In the genomic region with DNA sequence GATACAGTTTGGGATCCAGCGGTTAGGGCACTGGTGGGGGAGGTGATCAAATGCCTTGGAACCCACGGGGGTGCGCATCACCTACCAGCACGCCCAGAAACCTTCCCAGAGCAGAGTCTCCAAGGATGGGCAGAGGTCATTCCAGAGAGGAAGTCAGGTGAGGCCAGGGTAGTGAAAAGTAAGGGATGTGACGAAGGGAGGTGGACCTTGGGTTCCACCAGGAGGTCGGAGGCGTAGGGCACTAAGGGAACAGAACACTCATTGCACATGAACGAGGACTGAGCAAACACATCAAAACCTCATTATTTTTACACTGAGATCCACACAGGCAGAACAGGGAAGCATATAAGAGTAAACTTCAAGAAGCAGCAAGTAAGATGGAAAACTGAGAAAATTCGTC, we compare ENCODE assay signal across 39 mouse cellular contexts. TPM values are rescaled to one million over a fixed set of nuclear protein-coding genes. Genes with fewer than 3 reads are reported as not detected.
"Had no signal": no experiment of that assay in that cellular context is flagged by ENCODE, and none has a peak within 500 bp of the region (broad histone marks: within the 10 kb centered on the region; RNA-seq: fewer than 3 reads in every experiment).

No protein-coding gene starts in this region.

- H3K27me3 ChIP-seq: embryonic facial prominence, embryonic 12.5 days; embryonic facial prominence, embryonic 13.5 days; embryonic facial prominence, embryonic 15.5 days; forebrain, embryonic 12.5 days; forebrain, embryonic 13.5 days; forebrain, embryonic 15.5 days had no signal

- H3K36me3 ChIP-seq: embryonic facial prominence, embryonic 10.5 days; embryonic facial prominence, embryonic 12.5 days; embryonic facial prominence, embryonic 13.5 days; embryonic facial prominence, embryonic 15.5 days; forebrain, embryonic 10.5 days; forebrain, embryonic 12.5 days; forebrain, embryonic 15.5 days had no signal

- H3K4me2 ChIP-seq: embryonic facial prominence, embryonic 12.5 days; embryonic facial prominence, embryonic 13.5 days; embryonic facial prominence, embryonic 15.5 days; forebrain, embryonic 12.5 days; forebrain, embryonic 13.5 days; forebrain, embryonic 15.5 days had no signal

- H3K9me3 ChIP-seq: embryonic facial prominence, embryonic 10.5 days; embryonic facial prominence, embryonic 12.5 days; embryonic facial prominence, embryonic 13.5 days; embryonic facial prominence, embryonic 15.5 days; forebrain, embryonic 10.5 days; forebrain, embryonic 12.5 days; forebrain, embryonic 13.5 days; forebrain, embryonic 15.5 days had no signal

- H3K27ac ChIP-seq: embryonic facial prominence, embryonic 10.5 days; embryonic facial prominence, embryonic 12.5 days; embryonic facial prominence, embryonic 13.5 days; embryonic facial prominence, embryonic 15.5 days; forebrain, embryonic 10.5 days; forebrain, embryonic 12.5 days; forebrain, embryonic 13.5 days; forebrain, embryonic 15.5 days; gastrocnemius, adult 2 months; heart, adult 2 months had no signal

- H3K9ac ChIP-seq: embryonic facial prominence, embryonic 12.5 days; embryonic facial prominence, embryonic 13.5 days; embryonic facial prominence, embryonic 15.5 days; forebrain, embryonic 12.5 days; forebrain, embryonic 13.5 days; forebrain, embryonic 15.5 days; forebrain, postnatal 0 days had no signal

- H3K4me3 ChIP-seq: embryonic facial prominence, embryonic 10.5 days; embryonic facial prominence, embryonic 12.5 days; embryonic facial prominence, embryonic 13.5 days; embryonic facial prominence, embryonic 15.5 days; erythroblast, embryonic 14.5 days; forebrain, embryonic 10.5 days; forebrain, embryonic 12.5 days; forebrain, embryonic 13.5 days; forebrain, embryonic 15.5 days; gastrocnemius, adult 2 months; heart, adult 2 months had no signal

- ATAC-seq: forebrain, embryonic 13.5 days; forebrain, embryonic 14.5 days; forebrain, embryonic 15.5 days; forebrain, embryonic 16.5 days; forebrain, postnatal 0 days had no signal

- DNase-seq: cerebellum, adult 2 months; cerebellum, adult 8-10 months; cerebellum, adult 9-10 months; cerebellum, adult 9-11 months; cerebellum, postnatal 10 days; cerebellum, postnatal 14 days; cerebellum, postnatal 25 days; cerebellum, postnatal 36 days; embryo, embryonic 11 days; forebrain, postnatal 0 days; gastrocnemius, adult 2 months; gastrocnemius, postnatal 10 days; gastrocnemius, postnatal 14 days; gastrocnemius, postnatal 25 days; gastrocnemius, postnatal 36 days; heart, adult 11 months; heart, adult 18-20 months; heart, adult 2 months had no signal

- H3K4me1 ChIP-seq: embryonic facial prominence, embryonic 10.5 days; embryonic facial prominence, embryonic 12.5 days; embryonic facial prominence, embryonic 13.5 days; embryonic facial prominence, embryonic 15.5 days; forebrain, embryonic 12.5 days; forebrain, embryonic 13.5 days; forebrain, embryonic 15.5 days had no signal

RNA-seq across cellular contexts. Expression of a gene that starts 6.8 kb away (rescaled TPM):
- total RNA-seq: common myeloid progenitor, adult 5-6 weeks; forebrain, postnatal 0 days; gastrocnemius, adult 18-20 months; gastrocnemius, adult 2 months; gastrocnemius, adult 8-10 months; gastrocnemius, postnatal 10 days; gastrocnemius, postnatal 14 days; gastrocnemius, postnatal 25 days; gastrocnemius, postnatal 36 days; gastrocnemius, postnatal 4 days; granulocyte monocyte progenitor cell, adult 5-6 weeks; heart, adult 18-20 months; heart, adult 2 months had no signal
- polyA plus RNA-seq: cerebellum, adult 2 months; cortical plate, adult 2 months; embryonic facial prominence, embryonic 10.5 days; embryonic facial prominence, embryonic 11.5 days; embryonic facial prominence, embryonic 12.5 days; embryonic facial prominence, embryonic 13.5 days; embryonic facial prominence, embryonic 14.5 days; embryonic facial prominence, embryonic 15.5 days; erythroblast, embryonic 14.5 days; forebrain, embryonic 10.5 days; forebrain, embryonic 11.5 days; forebrain, embryonic 12.5 days; forebrain, embryonic 13.5 days; forebrain, embryonic 14.5 days; forebrain, embryonic 15.5 days; forebrain, embryonic 16.5 days; forebrain, postnatal 0 days; frontal cortex, adult 2 months; heart, adult 2 months had no signal

RNA-seq across cellular contexts. Expression of a gene that starts 49.7 kb away (rescaled TPM):
- total RNA-seq: forebrain, postnatal 0 days; gastrocnemius, postnatal 14 days; gastrocnemius, postnatal 25 days; granulocyte monocyte progenitor cell, adult 5-6 weeks; heart, adult 18-20 months; heart, adult 2 months had no signal
- polyA plus RNA-seq: embryonic facial prominence, embryonic 10.5 days; embryonic facial prominence, embryonic 11.5 days; embryonic facial prominence, embryonic 12.5 days; embryonic facial prominence, embryonic 13.5 days; embryonic facial prominence, embryonic 14.5 days; erythroblast, embryonic 14.5 days; forebrain, embryonic 10.5 days; forebrain, embryonic 11.5 days; forebrain, embryonic 12.5 days; forebrain, embryonic 13.5 days; forebrain, embryonic 14.5 days; forebrain, embryonic 15.5 days; forebrain, embryonic 16.5 days; forebrain, postnatal 0 days had no signal
